Mouse (Mus musculus) heart, postnatal 10 days (tissue): ENCODE results near the gene Slc25a18. TPM values are rescaled to one million over a fixed set of nuclear protein-coding genes. Genes with fewer than 3 reads are reported as not detected.

Experiments used
- DNase-seq, 2 experiments: peaks; one replicate each; pipeline ENCODE4 v3.0.0; 2021
- intact Hi-C: fragments of 180-260 bp; cut with DNase I; formaldehyde crosslinking; loops from one replicate; pipeline ENCODE4 v1.15.1; 2025
- microRNA-seq, 2 experiments: library from miRNA; unstranded; fragments of <30 nt; microRNA quantifications; one replicate each; pipeline ENCODE4 v1.2.0; 2022
- total RNA-seq, 2 experiments: library from RNA; stranded (reverse); gene quantifications; 2 replicates each; pipeline ENCODE4 v1.2.3; 2021

Slc25a18 gene
- total RNA-seq, 2 experiments from 2014 or later, result 0.22 to 0.48 TPM

GRCm38 (mm10) chr6:120836389-120837151 is 63.2 kb downstream of the Slc25a18 start:
- DNase-seq, result no peak
- intact Hi-C loops, result no loop called here

GRCm38 (mm10) chr6:120837152-120837530 is 63.8 kb downstream of the Slc25a18 start:
- intact Hi-C loops, result no loop called here

GRCm38 (mm10) chr6:120840258-120840657 is 66.9 kb downstream of the Slc25a18 start:
- intact Hi-C loops, result no loop called here
- DNase-seq, result no peak

More at GRCm38 (mm10) chr6:120837152-120837530, 63.8 kb downstream of the Slc25a18 start:
- DNase-seq, result no peak

GRCm38 (mm10) chr6:120841754-120842153 is 68.4 kb downstream of the Slc25a18 start:
- intact Hi-C loops, result no loop called here
- no peak for DNase-seq

Small RNA genes lying within 50 kb of the gene (microRNA-seq; reads per million reads assigned to microRNA genes)
- 0 reads per million in 2 experiments for gene Gm25193

Other genes with a start within 250 kb of the Slc25a18 start
- gene Hdhd5, start 242.3 kb upstream of the Slc25a18 start, total RNA-seq, result 10 to 100 TPM; 21.2 to 21.4 TPM
- gene Cecr2, start 107.2 kb upstream of the Slc25a18 start, total RNA-seq, result 10 to 100 TPM; 10.1 to 18.8 TPM
- gene Atp6v1e1, start 49.2 kb downstream of the Slc25a18 start, total RNA-seq, result 100 to 1,000 TPM; 168 to 172 TPM
- 10 to 100 TPM; 78.0 to 89.4 TPM for gene Bcl2l13, start 62.6 kb downstream of the Slc25a18 start, total RNA-seq
- 1 to 10 TPM; 2.4 TPM for gene Bid, start 143.3 kb downstream of the Slc25a18 start, total RNA-seq